Mouse (Mus musculus): Measurements from ENCODE around the gene Psg28. TPM values are rescaled to one million over a fixed set of nuclear protein-coding genes. Genes with fewer than 3 reads are reported as not detected.
"Not testable (repeated sequence)": the region's sequence is repeated elsewhere in the genome, so short reads cannot be mapped to it uniquely, and the experiment has no call there.

Gene Psg28
- not detected in 2 replicates for polyA plus RNA-seq (2015; fragmentation: Nextera tagmentation; extraction: Ambion mirVana)

DNA sequence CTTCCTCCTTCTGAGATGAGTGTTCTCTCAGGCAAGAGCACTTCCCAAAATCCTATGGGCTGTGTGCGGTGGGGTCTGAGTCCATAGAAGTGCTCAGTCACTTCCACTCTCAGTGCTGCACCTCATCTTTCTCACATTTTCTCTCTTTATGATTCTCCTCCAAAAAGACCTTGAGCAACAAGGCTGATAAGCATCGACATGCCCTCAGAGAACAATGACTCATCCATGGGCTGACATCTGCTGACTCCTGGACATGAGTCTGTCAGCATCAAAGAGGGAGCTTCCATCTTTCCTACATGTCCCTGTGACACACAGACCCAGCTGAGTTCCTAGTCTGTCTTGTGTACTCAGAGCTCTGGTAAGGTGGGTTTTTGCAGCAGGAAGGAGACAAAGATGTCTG is at the start of gene Psg28:
Gene Psg28 (minus strand): TSS at position 101 of the 400 bp plus-strand sequence.
- H3K4me3 ChIP-seq (ENCODE audit: low read length); H3K27me3 ChIP-seq (replicated peaks; ENCODE audit: control insufficient read depth, insufficient read depth, low read length); H3K36me3 ChIP-seq (ENCODE audit: control insufficient read depth, insufficient read depth, low read length); H3K9me3 ChIP-seq (ENCODE audit: control insufficient read depth, low read length); H3K4me1 ChIP-seq (ENCODE audit: control insufficient read depth, insufficient read depth, low read length); H3K9ac ChIP-seq (ENCODE audit: low read depth, low read length); H3K4me2 ChIP-seq (ENCODE audit: low read depth, low read length); ATAC-seq; H3K27ac ChIP-seq (ENCODE audit: low read length): not testable (repeated sequence)
- 83% methylated on average over 2 of the region's 2 CpGs for WGBS

DNA sequence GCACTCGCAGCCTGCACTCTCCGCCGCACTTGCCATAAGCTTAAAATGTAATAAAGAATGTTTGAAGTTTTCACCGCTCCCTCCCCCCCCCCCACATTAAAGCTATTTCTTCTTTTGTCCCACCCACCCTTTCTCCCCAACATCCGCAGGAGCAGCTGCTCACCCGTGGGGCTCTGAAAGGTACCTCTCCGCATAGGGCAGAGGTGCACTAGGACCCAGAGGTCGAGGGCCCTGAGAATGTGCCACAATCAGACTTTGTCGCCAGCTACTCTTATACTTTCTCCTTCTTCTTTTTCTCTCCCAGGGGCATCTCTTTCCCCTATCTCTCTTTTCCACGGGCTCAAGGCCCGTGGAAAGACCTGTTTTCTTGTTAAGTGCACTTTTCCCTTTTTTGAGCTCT is 28.4 kb downstream of the Psg28 start:
- Histone ChIP-seq H3K9me3 (ENCODE audit: control insufficient read depth, low read length) (peaks cover 6% of the 10 kb centered on the region; the same call in 1 of the 2 replicates), H3K4me1 (ENCODE audit: control insufficient read depth, insufficient read depth, low read length) (no peaks in the 10 kb centered on the region), H3K9ac (ENCODE audit: low read depth, low read length) (no peak overlapping the region), H3K36me3 (ENCODE audit: control insufficient read depth, insufficient read depth, low read length) (no peaks in the 10 kb centered on the region), H3K27me3 (replicated peaks; ENCODE audit: control insufficient read depth, insufficient read depth, low read length) (no peaks in the 10 kb centered on the region), H3K4me3 (ENCODE audit: low read length) (no peak overlapping the region), H3K27ac (ENCODE audit: low read length) (no peak overlapping the region), H3K4me2 (ENCODE audit: low read depth, low read length) (no peak overlapping the region)
- WGBS, result 44% methylated on average over 11 of the region's 11 CpGs
- ATAC-seq, result no peak

DNA sequence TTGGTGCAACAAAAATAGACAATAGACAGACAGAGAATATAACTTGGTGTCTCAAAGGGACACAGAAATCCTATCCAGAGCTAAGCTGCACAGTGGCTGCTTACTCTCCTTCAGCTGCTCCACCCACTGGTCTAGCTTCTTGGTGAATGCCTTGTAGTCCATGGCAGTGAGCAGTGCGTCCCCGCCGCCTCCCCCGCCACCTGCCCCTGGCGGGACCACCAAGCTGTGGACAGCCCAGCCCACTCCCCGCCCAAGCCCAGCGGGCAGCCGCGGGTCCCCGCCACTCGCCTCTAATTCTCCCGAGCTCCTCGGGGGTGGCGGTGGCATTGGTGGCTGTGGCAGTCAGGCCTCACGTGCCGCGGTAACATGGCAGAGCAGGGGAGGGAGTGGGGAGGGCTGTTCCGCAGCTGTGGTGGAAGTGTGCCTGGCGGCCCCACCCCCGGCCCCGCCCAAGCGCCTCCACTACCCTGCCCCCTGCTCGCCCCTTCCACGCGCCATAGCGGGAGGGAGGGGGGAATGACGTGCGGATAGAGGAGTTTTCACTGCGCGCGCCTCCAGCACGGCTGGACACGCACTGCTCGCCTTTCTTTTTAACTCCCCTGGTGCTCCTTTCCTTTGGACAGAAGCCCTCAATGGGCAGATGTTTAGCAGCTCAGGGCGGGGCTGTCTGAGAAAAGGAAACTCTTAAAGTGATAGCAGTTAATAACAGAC is 29.2 kb downstream of the Psg28 start:
- Histone ChIP-seq H3K9me3 (ENCODE audit: control insufficient read depth, low read length) (peaks cover 6% of the 10 kb centered on the region; the same call in 1 of the 2 replicates), H3K36me3 (ENCODE audit: control insufficient read depth, insufficient read depth, low read length) (no peaks in the 10 kb centered on the region), H3K27me3 (replicated peaks; ENCODE audit: control insufficient read depth, insufficient read depth, low read length) (no peaks in the 10 kb centered on the region), H3K4me1 (ENCODE audit: control insufficient read depth, insufficient read depth, low read length) (no peaks in the 10 kb centered on the region), H3K9ac (ENCODE audit: low read depth, low read length) (no peak overlapping the region), H3K4me3 (ENCODE audit: low read length) (peak overlapping the region; percentile 16; the same call in 1 of the 2 replicates), H3K27ac (ENCODE audit: low read length) (no peak overlapping the region), H3K4me2 (ENCODE audit: low read depth, low read length) (no peak overlapping the region)
- peak; percentile 56 for ATAC-seq
- 34% methylated on average over 33 of the region's 35 CpGs for WGBS

DNA sequence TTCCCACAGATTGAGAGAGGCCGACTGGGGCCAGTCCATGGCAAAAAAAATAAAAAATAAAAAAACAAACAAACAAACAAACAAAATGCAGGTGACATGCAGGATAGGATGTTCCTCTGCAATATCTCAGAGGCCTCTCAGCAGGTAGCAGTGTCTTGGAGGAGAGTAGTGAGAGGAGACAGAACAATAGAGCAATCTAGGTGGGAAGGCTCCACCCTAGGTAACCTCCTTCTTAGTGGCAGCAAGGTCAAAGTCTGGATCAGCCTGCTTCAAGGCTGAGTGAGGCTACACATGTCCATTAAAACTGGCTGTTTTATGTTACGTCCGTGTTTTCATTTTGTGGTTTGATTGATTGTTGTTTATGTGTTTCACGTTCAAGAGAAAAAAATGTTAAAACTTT is 40.4 kb downstream of the Psg28 start:
- not testable (repeated sequence) for H3K4me3 ChIP-seq (ENCODE audit: low read length); H3K9ac ChIP-seq (ENCODE audit: low read depth, low read length); H3K9me3 ChIP-seq (ENCODE audit: control insufficient read depth, low read length); H3K27ac ChIP-seq (ENCODE audit: low read length); H3K4me1 ChIP-seq (ENCODE audit: control insufficient read depth, insufficient read depth, low read length); H3K27me3 ChIP-seq (replicated peaks; ENCODE audit: control insufficient read depth, insufficient read depth, low read length); ATAC-seq; H3K4me2 ChIP-seq (ENCODE audit: low read depth, low read length); H3K36me3 ChIP-seq (ENCODE audit: control insufficient read depth, insufficient read depth, low read length)
- WGBS, result 65% methylated on average over 4 of the region's 4 CpGs

DNA sequence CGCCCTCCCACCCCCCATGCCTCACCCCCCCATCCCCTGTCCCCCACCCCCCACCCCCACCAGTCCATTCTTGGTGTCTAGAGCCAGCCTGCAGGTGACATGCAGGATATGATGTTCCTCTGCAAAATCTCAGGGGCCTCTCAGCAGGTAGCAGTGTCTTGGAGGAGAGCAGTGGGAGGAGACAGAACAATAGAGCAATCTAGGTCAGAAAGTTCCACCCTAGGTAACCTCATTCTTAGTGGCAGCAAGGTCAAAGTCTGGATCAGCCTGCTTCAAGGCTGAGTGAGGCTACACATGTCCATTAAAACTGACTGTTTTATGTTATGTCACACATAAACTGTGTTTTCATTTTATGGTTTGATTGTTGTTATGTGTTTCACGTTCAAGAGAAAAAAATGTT is 53.5 kb downstream of the Psg28 start:
- Histone ChIP-seq H3K4me2 (ENCODE audit: low read depth, low read length) (no peak overlapping the region), H3K36me3 (ENCODE audit: control insufficient read depth, insufficient read depth, low read length) (no peaks in the 10 kb centered on the region), H3K9me3 (ENCODE audit: control insufficient read depth, low read length) (peaks cover 5% of the 10 kb centered on the region), H3K9ac (ENCODE audit: low read depth, low read length) (no peak overlapping the region), H3K4me3 (ENCODE audit: low read length) (no peak overlapping the region), H3K27ac (ENCODE audit: low read length) (no peak overlapping the region), H3K4me1 (ENCODE audit: control insufficient read depth, insufficient read depth, low read length) (no peaks in the 10 kb centered on the region), H3K27me3 (replicated peaks; ENCODE audit: control insufficient read depth, insufficient read depth, low read length) (no peaks in the 10 kb centered on the region)
- ATAC-seq, result no peak
- WGBS, result 56% methylated on average over 2 of the region's 2 CpGs

Small RNA genes lying within 50 kb of the gene (microRNA-seq; reads per million reads assigned to microRNA genes)
- not detected for gene Gm24715

Other genes with a start within 250 kb of the Psg28 start
- gene Mill1, start 186.7 kb downstream of the Psg28 start, polyA plus RNA-seq (2015; fragmentation: Nextera tagmentation; extraction: Ambion mirVana), result not detected in 2 replicates
- not detected in 2 replicates for gene Psg18, start 77.0 kb downstream of the Psg28 start, polyA plus RNA-seq (2015; fragmentation: Nextera tagmentation; extraction: Ambion mirVana)
- gene Psg26, start 52.1 kb upstream of the Psg28 start, polyA plus RNA-seq (2015; fragmentation: Nextera tagmentation; extraction: Ambion mirVana), result not detected in 2 replicates
- 0.04 and 0.11 TPM in 2 replicates for gene Psg25, start 100.2 kb upstream of the Psg28 start, polyA plus RNA-seq (2015; fragmentation: Nextera tagmentation; extraction: Ambion mirVana)
- not detected in 2 replicates for gene Psg27, start 135.3 kb upstream of the Psg28 start, polyA plus RNA-seq (2015; fragmentation: Nextera tagmentation; extraction: Ambion mirVana)
- not detected in 2 replicates for gene Psg23, start 184.5 kb upstream of the Psg28 start, polyA plus RNA-seq (2015; fragmentation: Nextera tagmentation; extraction: Ambion mirVana)
- not detected in 2 replicates for gene Psg21, start 224.7 kb upstream of the Psg28 start, polyA plus RNA-seq (2015; fragmentation: Nextera tagmentation; extraction: Ambion mirVana)

Measured in intestine, embryonic 16.5 days (tissue).